Mouse (Mus musculus): Measurements from ENCODE around the gene Six5. TPM values are rescaled to one million over a fixed set of nuclear protein-coding genes. Genes with fewer than 3 reads are reported as not detected.

The Six5 gene
- polyA plus RNA-seq, 1 experiment from 2014 or later, result 1.8 TPM

DNA sequence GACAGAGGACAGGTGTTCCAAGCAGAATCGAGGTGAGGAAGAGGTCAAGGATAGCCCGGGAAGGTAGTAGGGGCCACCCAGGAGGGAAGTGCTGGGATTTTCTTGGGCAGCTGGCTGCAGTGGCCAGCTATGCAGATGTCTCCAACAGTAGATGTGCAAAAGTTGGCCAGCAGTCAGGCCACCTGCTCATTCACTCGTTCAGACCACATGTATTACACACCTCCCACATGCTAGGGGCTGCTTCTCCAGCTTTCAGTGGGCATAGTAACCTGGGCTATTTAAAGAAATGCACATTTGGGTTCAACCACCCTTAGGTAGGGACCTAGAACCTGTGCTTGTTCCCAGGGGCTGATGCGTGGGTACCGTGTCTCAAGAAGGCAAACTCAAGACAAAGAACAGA, 33.4 kb downstream of the Six5 start:
- Histone ChIP-seq H3K36me3 (no peaks in the 10 kb centered on the region), H3K9ac (replicated peaks) (no peak overlapping the region), H3K4me2 (no peak overlapping the region), H3K9me3 (replicated peaks) (no peaks in the 10 kb centered on the region), H3K4me1 (peaks cover 18% of the 10 kb centered on the region), H3K27me3 (replicated peaks) (no peaks in the 10 kb centered on the region), H3K4me3 (replicated peaks) (no peak overlapping the region), H3K27ac (replicated peaks) (no peak overlapping the region)
- no peak for ATAC-seq (ENCODE audit: low FRiP score)
- 94% methylated on average over 5 of the region's 5 CpGs for WGBS

DNA sequence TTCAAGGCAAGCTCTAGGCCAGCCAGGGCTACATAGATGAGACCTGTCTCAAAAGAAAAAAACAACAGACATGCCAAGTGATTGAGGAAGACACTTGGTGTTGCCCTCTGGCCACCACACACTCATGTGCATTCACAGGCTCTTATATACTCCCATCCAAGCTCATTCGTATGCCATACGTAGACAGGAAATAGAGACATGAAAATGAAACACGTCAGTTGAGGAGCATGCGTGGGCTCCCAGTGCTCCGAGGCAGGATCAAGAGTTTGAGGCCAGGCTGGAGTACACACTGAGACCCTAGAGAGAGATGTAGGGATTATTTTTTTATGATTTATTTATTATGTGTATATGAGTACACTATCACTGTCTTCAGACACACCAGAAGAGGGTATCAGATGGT, 35.0 kb downstream of the Six5 start:
- WGBS, result 95% methylated on average over 5 of the region's 5 CpGs
- no peaks in the 10 kb centered on the region for H3K27me3 ChIP-seq (replicated peaks)
- H3K9me3 ChIP-seq (replicated peaks), result no peaks in the 10 kb centered on the region
- peaks cover 19% of the 10 kb centered on the region for H3K4me1 ChIP-seq
- no peak overlapping the region for H3K4me3 ChIP-seq (replicated peaks)
- no peak for ATAC-seq (ENCODE audit: low FRiP score)
- no peak overlapping the region for H3K27ac ChIP-seq (replicated peaks)
- H3K4me2 ChIP-seq, result no peak overlapping the region
- H3K36me3 ChIP-seq, result no peaks in the 10 kb centered on the region
- H3K9ac ChIP-seq (replicated peaks), result no peak overlapping the region

DNA sequence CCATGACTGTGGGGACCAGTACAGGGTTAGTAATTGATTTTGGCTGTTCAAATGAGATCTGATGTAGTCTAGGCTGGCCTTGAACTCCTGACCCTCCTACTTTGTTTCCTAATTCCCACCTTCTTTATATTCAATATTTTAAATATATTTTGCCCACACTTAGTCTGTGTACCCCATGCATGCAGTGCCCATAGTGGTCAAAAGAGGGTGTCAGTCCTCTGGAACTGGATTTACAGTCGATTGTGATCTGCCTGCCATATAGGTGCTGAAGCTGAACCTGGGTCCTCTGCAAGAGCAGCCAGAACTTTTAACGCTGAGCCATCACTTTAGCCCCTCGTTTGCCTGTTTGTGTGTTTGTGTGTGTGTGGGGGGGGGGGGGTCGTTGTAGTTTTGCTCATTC, 36.3 kb downstream of the Six5 start:
- peak overlapping the region; percentile 66 for H3K4me2 ChIP-seq
- peak overlapping the region; percentile 90 for H3K27ac ChIP-seq (replicated peaks)
- H3K9me3 ChIP-seq (replicated peaks), result no peaks in the 10 kb centered on the region
- no peak for ATAC-seq (ENCODE audit: low FRiP score)
- peak overlapping the region; percentile 43 for H3K9ac ChIP-seq (replicated peaks)
- WGBS, result 24% methylated on average over 4 of the region's 4 CpGs
- H3K4me1 ChIP-seq, result peaks cover 19% of the 10 kb centered on the region
- H3K27me3 ChIP-seq (replicated peaks), result no peaks in the 10 kb centered on the region
- peaks cover 6% of the 10 kb centered on the region for H3K36me3 ChIP-seq
- peak overlapping the region; percentile 50 for H3K4me3 ChIP-seq (replicated peaks)

DNA sequence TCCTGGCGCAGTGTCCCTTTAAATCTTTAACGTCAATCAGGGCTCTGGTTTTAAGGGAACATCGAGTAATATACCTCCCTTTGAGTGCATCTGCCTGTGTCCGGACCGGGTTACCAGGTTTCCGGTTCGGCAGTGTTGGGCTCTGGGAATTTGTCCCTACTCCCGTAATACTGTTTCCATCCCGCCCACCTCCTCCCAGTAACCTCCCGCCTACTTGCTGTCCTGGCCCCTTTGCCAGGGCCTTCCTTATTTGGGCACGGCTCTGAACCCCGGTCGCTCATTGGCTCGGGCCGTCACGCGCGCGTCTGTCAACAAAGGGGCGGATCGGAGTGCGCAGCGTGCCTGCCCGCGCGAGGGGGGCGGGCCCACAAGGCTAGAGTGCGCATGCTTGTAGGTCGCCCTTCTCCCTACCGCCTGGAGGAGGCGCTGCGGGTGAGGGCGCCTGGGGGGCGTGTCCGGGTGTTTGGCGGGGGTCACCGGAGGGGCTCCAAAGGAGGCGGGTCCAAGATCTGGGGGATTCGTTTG, 37.0 kb downstream of the Six5 start:
- peak overlapping the region; percentile 66 for H3K4me2 ChIP-seq
- 0% methylated on average over 39 of the region's 39 CpGs for WGBS
- peaks cover 19% of the 10 kb centered on the region for H3K4me1 ChIP-seq
- H3K9ac ChIP-seq (replicated peaks), result peak overlapping the region; percentile 52
- peak; percentile 98 for ATAC-seq (ENCODE audit: low FRiP score)
- peaks cover 13% of the 10 kb centered on the region for H3K36me3 ChIP-seq
- no peaks in the 10 kb centered on the region for H3K9me3 ChIP-seq (replicated peaks)
- no peaks in the 10 kb centered on the region for H3K27me3 ChIP-seq (replicated peaks)
- peak overlapping the region; percentile 50 for H3K4me3 ChIP-seq (replicated peaks)
- peak overlapping the region; percentile 90 for H3K27ac ChIP-seq (replicated peaks)

DNA sequence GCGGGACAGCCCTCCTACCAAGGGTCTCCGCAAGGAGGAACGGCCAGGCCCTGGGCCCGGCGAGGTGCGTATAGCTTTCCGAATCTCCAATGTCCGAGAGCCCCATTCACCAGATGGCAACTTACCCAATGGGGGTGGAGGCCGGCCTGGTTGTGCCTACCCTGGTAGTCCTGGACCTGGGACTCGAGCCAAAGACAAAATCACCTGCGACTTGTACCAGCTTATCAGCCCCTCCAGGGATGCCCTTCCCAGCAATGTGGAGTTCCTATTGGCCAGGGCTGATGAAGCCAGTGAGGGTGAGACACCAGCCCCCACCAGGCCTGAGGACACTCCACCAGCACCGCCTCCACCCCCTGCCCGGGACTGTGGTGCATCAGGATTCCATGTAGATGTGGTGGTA, 41.8 kb downstream of the Six5 start:
- peaks cover 60% of the 10 kb centered on the region for H3K36me3 ChIP-seq
- 94% methylated on average over 13 of the region's 13 CpGs for WGBS
- no peak overlapping the region for H3K4me3 ChIP-seq (replicated peaks)
- H3K4me1 ChIP-seq, result peaks cover 10% of the 10 kb centered on the region
- H3K4me2 ChIP-seq, result no peak overlapping the region
- H3K27ac ChIP-seq (replicated peaks), result no peak overlapping the region
- ATAC-seq (ENCODE audit: low FRiP score), result no peak
- H3K27me3 ChIP-seq (replicated peaks), result no peaks in the 10 kb centered on the region
- no peaks in the 10 kb centered on the region for H3K9me3 ChIP-seq (replicated peaks)
- H3K9ac ChIP-seq (replicated peaks), result no peak overlapping the region

DNA sequence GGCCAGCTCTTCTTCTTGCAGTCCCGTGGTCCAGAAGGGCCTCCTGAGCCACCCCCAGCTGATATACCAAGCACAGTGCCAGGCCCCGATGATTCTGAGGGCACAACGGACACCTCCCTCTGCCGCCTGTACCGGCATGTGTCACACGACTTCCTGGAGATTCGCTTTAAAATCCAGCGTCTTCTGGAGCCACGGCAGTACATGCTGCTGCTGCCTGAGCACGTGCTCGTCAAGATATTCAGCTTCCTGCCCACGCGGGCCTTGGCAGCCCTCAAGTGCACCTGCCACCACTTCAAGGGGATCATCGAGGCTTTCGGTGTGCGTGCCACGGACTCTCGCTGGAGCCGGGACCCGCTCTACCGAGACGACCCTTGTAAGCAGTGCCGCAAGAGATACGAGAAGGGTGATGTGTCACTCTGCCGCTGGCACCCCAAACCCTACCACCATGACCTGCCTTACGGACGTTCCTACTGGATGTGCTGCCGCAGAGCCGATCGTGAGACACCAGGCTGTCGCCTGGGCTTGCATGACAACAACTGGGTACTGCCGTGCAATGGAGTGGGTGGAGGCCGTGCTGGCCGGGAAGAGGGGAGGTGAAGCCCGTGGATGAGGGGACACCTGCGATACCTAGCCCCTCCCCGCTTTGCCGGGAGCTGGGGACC, 42.4 kb downstream of the Six5 start:
- Histone ChIP-seq H3K4me2 (no peak overlapping the region), H3K4me3 (replicated peaks) (no peak overlapping the region), H3K4me1 (peaks cover 8% of the 10 kb centered on the region), H3K27ac (replicated peaks) (no peak overlapping the region), H3K36me3 (peaks cover 64% of the 10 kb centered on the region), H3K9me3 (replicated peaks) (no peaks in the 10 kb centered on the region), H3K27me3 (replicated peaks) (no peaks in the 10 kb centered on the region), H3K9ac (replicated peaks) (no peak overlapping the region)
- no peak for ATAC-seq (ENCODE audit: low FRiP score)
- WGBS, result 92% methylated on average over 38 of the region's 38 CpGs

DNA sequence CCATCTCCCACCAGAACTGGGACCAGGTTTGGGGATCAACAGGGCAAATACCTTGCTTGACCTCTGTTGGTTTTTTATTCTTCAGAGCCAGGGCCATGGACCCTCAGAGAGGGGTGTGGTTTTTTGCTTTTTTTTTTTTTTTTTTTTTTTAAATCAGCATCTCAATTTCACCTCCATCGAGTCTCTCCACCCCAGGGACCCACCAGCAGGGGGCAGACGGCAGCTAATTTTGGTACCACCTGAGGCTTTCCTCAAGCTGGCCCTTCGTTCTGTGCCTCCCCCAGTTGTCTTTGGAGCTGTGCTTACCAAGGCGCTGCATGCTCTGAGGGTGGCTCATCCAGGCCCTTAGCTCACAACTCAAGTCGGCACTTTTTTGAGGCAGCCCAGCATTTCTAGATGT, 43.0 kb downstream of the Six5 start:
- H3K9ac ChIP-seq (replicated peaks), result no peak overlapping the region
- no peak overlapping the region for H3K27ac ChIP-seq (replicated peaks)
- peaks cover 68% of the 10 kb centered on the region for H3K36me3 ChIP-seq
- H3K4me2 ChIP-seq, result no peak overlapping the region
- no peak for ATAC-seq (ENCODE audit: low FRiP score)
- no peaks in the 10 kb centered on the region for H3K27me3 ChIP-seq (replicated peaks)
- H3K4me3 ChIP-seq (replicated peaks), result no peak overlapping the region
- H3K9me3 ChIP-seq (replicated peaks), result no peaks in the 10 kb centered on the region
- WGBS, result 59% methylated on average over 5 of the region's 5 CpGs
- H3K4me1 ChIP-seq, result 0 out of 2 replicates have a peak, but pooled peaks cover 4% of the 10 kb centered on the region

DNA sequence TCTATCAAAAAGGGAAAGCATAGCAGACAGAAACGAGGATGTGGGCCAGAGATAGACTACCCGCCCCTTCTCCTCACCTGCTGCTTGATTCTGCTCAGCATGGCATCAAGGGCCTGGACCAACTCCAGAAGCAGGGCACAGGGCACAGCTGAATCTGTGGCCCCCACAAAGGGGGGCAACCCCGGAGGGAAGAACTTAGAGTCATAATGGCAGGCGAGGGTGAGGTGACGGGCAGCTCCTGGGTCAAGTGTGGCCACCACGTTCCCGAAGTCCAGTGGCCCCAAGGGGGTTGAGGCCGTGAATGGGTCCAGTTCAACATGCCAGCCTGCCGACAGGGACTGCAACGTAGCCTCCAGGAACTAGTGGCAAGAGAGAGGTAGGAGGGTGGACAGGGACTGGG, 52.4 kb downstream of the Six5 start:
- ATAC-seq (ENCODE audit: low FRiP score), result no peak
- 90% methylated on average over 10 of the region's 10 CpGs for WGBS
- Histone ChIP-seq H3K4me3 (replicated peaks) (no peak overlapping the region), H3K9me3 (replicated peaks) (no peaks in the 10 kb centered on the region), H3K36me3 (peaks cover 12% of the 10 kb centered on the region), H3K27me3 (replicated peaks) (no peaks in the 10 kb centered on the region), H3K4me2 (no peak overlapping the region), H3K4me1 (peaks cover 30% of the 10 kb centered on the region), H3K9ac (replicated peaks) (no peak overlapping the region), H3K27ac (replicated peaks) (no peak overlapping the region)

DNA sequence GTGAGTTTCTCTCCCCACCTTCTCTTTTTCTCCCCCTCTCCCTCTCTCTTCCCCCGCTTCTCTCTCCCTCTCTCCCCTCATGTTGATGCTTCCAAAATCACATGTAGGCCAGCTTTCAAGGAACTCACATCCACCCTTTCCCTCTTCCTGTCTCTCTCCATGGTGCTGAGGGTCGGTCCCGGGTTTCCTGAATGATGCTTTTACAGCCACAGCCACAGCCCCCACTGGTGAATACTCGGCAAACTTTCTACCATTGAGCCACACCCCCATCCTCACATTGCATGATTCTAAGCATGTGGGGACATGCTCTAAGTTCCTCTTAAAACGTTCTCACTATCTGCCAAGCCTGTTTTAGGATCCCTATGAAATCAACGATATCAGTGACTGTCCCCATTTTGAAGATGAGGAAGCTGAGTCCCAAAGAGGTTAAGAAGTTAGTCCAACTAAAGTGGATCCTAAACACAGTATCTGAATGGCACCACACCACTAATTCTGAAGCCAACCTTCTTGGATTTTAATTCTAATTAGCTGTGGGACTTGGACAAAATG, 53.2 kb downstream of the Six5 start:
- Histone ChIP-seq H3K4me2 (peak overlapping the region; percentile 74), H3K36me3 (peaks cover 14% of the 10 kb centered on the region), H3K27me3 (replicated peaks) (no peaks in the 10 kb centered on the region), H3K4me1 (peaks cover 30% of the 10 kb centered on the region), H3K27ac (replicated peaks) (no peak overlapping the region), H3K9me3 (replicated peaks) (no peaks in the 10 kb centered on the region), H3K9ac (replicated peaks) (no peak overlapping the region), H3K4me3 (replicated peaks) (0 out of 2 replicates have a peak overlapping the region, but pooled peaks have one; percentile 64)
- ATAC-seq (ENCODE audit: low FRiP score), result no peak
- 58% methylated on average over 6 of the region's 6 CpGs for WGBS

Small RNA genes lying within 50 kb of the gene (microRNA-seq; reads per million reads assigned to microRNA genes)
- 0.52 reads per million for gene Mir3100

Other genes with a start within 250 kb of the Six5 start
- 19.2 and 26.6 TPM in 2 replicates for gene Pglyrp1, start 223.3 kb upstream of the Six5 start, polyA plus RNA-seq (2015; fragmentation: Nextera tagmentation; extraction: Ambion mirVana)
- 29.9 and 31.9 TPM in 2 replicates for gene Ccdc61, start 184.2 kb upstream of the Six5 start, polyA plus RNA-seq (2015; fragmentation: Nextera tagmentation; extraction: Ambion mirVana)
- gene Nova2, start 168.7 kb upstream of the Six5 start, polyA plus RNA-seq (2015; fragmentation: Nextera tagmentation; extraction: Ambion mirVana), result 9.4 and 10.6 TPM in 2 replicates
- gene Nanos2, start 107.2 kb upstream of the Six5 start, polyA plus RNA-seq (2015; fragmentation: Nextera tagmentation; extraction: Ambion mirVana), result 0.84 and 0.93 TPM in 2 replicates
- 7.6 and 8.0 TPM in 2 replicates for gene Mypop, start 103.3 kb upstream of the Six5 start, polyA plus RNA-seq (2015; fragmentation: Nextera tagmentation; extraction: Ambion mirVana)
- 28.4 and 28.6 TPM in 2 replicates for gene Irf2bp1, start 90.5 kb upstream of the Six5 start, polyA plus RNA-seq (2015; fragmentation: Nextera tagmentation; extraction: Ambion mirVana)
- gene Foxa3, start 71.1 kb upstream of the Six5 start, polyA plus RNA-seq (2015; fragmentation: Nextera tagmentation; extraction: Ambion mirVana), result 0.31 and 1.3 TPM in 2 replicates
- 26.4 and 28.3 TPM in 2 replicates for gene Sympk, start 70.2 kb upstream of the Six5 start, polyA plus RNA-seq (2015; fragmentation: Nextera tagmentation; extraction: Ambion mirVana)
- gene Rsph6a, start 39.9 kb upstream of the Six5 start, polyA plus RNA-seq (2015; fragmentation: Nextera tagmentation; extraction: Ambion mirVana), result 0.24 TPM in 1 of 2 replicates, not detected in the other
- 30.3 and 35.8 TPM in 2 replicates for gene Dmwd, start 18.4 kb upstream of the Six5 start, polyA plus RNA-seq (2015; fragmentation: Nextera tagmentation; extraction: Ambion mirVana)
- 10.0 and 14.9 TPM in 2 replicates for gene Dmpk, start 10.7 kb upstream of the Six5 start, polyA plus RNA-seq (2015; fragmentation: Nextera tagmentation; extraction: Ambion mirVana)
- gene Gm4969, start 23.8 kb downstream of the Six5 start, polyA plus RNA-seq (2015; fragmentation: Nextera tagmentation; extraction: Ambion mirVana), result 7.5 and 8.2 TPM in 2 replicates
- 15.5 and 17.0 TPM in 2 replicates for gene Fbxo46, start 25.3 kb downstream of the Six5 start, polyA plus RNA-seq (2015; fragmentation: Nextera tagmentation; extraction: Ambion mirVana)
- 21.7 and 24.5 TPM in 2 replicates for gene Qpctl, start 54.7 kb downstream of the Six5 start, polyA plus RNA-seq (2015; fragmentation: Nextera tagmentation; extraction: Ambion mirVana)
- gene Snrpd2, start 55.1 kb downstream of the Six5 start, polyA plus RNA-seq (2015; fragmentation: Nextera tagmentation; extraction: Ambion mirVana), result 122 and 124 TPM in 2 replicates
- gene Gipr, start 71.5 kb downstream of the Six5 start, polyA plus RNA-seq (2015; fragmentation: Nextera tagmentation; extraction: Ambion mirVana), result 1.2 and 2.1 TPM in 2 replicates
- 11.6 and 13.3 TPM in 2 replicates for gene Eml2, start 81.8 kb downstream of the Six5 start, polyA plus RNA-seq (2015; fragmentation: Nextera tagmentation; extraction: Ambion mirVana)
- gene Gpr4, start 117.9 kb downstream of the Six5 start, polyA plus RNA-seq (2015; fragmentation: Nextera tagmentation; extraction: Ambion mirVana), result 3.1 and 3.3 TPM in 2 replicates
- gene Opa3, start 133.7 kb downstream of the Six5 start, polyA plus RNA-seq (2015; fragmentation: Nextera tagmentation; extraction: Ambion mirVana), result 37.8 and 37.9 TPM in 2 replicates
- 40.9 and 55.5 TPM in 2 replicates for gene Vasp, start 177.2 kb downstream of the Six5 start, polyA plus RNA-seq (2015; fragmentation: Nextera tagmentation; extraction: Ambion mirVana)
- gene Ppm1n, start 185.5 kb downstream of the Six5 start, polyA plus RNA-seq (2015; fragmentation: Nextera tagmentation; extraction: Ambion mirVana), result 1.3 TPM in 2 replicates
- 105 and 121 TPM in 2 replicates for gene Rtn2, start 188.0 kb downstream of the Six5 start, polyA plus RNA-seq (2015; fragmentation: Nextera tagmentation; extraction: Ambion mirVana)
- gene Fosb, start 215.5 kb downstream of the Six5 start, polyA plus RNA-seq (2015; fragmentation: Nextera tagmentation; extraction: Ambion mirVana), result 0.09 and 0.18 TPM in 2 replicates